Comparison of ENCODE assay signal across 16 mouse cellular contexts in genomic region chr10:79740863-79741262, GRCm38 (mm10). TPM values are rescaled to one million over a fixed set of nuclear protein-coding genes. Genes with fewer than 3 reads are reported as not detected.
DNase-seq lines count a peak whose midpoint lies in the region; ATAC-seq and TF ChIP-seq lines count a peak whose summit lies in the region.
"Had no signal": no experiment of that assay in that cellular context is flagged by ENCODE, and none has a peak within 500 bp of the region (broad histone marks: within the 10 kb centered on the region; RNA-seq: fewer than 3 reads in every experiment).

No protein-coding gene starts in this region.

- H3K9me3 ChIP-seq in hindbrain, embryonic 11.5 days (ENCODE audit: control insufficient read depth, low read length), result no peaks in the 10 kb centered on the region
- peaks cover 38% of the 10 kb centered on the region for H3K9me3 ChIP-seq in hindbrain, embryonic 13.5 days
- H3K9me3 ChIP-seq in lung, embryonic 14.5 days (ENCODE audit: low read depth, low read length), result peaks cover 51% of the 10 kb centered on the region

- no peak for DNase-seq in cerebellum, adult 2 months
- peak; percentile 43 for DNase-seq in hindbrain, embryonic 11.5 days (ENCODE audit: low spot score)
- DNase-seq in lung, embryonic 14.5 days, result no peak
- DNase-seq in lung, postnatal 4 days, result no peak
- no peak for DNase-seq in brain, embryonic 14.5 days (ENCODE audit: low read depth)
- no peak for DNase-seq in right cerebral cortex, postnatal 36 days (ENCODE audit: low spot score in 2 of 2)
- DNase-seq: adrenal gland, adult 2 months had no signal

- peaks cover 34% of the 10 kb centered on the region for H3K36me3 ChIP-seq in hindbrain, embryonic 11.5 days (ENCODE audit: control insufficient read depth, insufficient read depth, low read length)
- peaks cover 87% of the 10 kb centered on the region for H3K36me3 ChIP-seq in hindbrain, embryonic 13.5 days
- H3K36me3 ChIP-seq in lung, embryonic 14.5 days (ENCODE audit: insufficient read depth), result peaks cover 80% of the 10 kb centered on the region

- peak; percentile 24; the same call in 1 of the 2 replicates for TF ChIP-seq CTCF in cerebellum, adult 2 months (IDR thresholded peaks at IDR 0.05; ENCODE audit: borderline replicate concordance, insufficient read depth, low read depth, low read length)
- peak; percentile 29 for TF ChIP-seq CTCF in lung, embryonic 14.5 days (IDR thresholded peaks at IDR 0.05; ENCODE audit: low read depth)
- TF ChIP-seq CTCF in brain, embryonic 14.5 days (IDR thresholded peaks at IDR 0.05; ENCODE audit: borderline replicate concordance, extremely low read depth, insufficient read depth, insufficient read length), result peak; percentile 37

- no peak overlapping the region for H3K9ac ChIP-seq in hindbrain, embryonic 11.5 days (ENCODE audit: low read depth, low read length)
- no peak overlapping the region for H3K9ac ChIP-seq in hindbrain, embryonic 13.5 days
- no peak overlapping the region for H3K9ac ChIP-seq in lung, embryonic 14.5 days
- H3K9ac ChIP-seq: embryonic facial prominence, embryonic 13.5 days; heart, embryonic 13.5 days; lung, embryonic 15.5 days; stomach, embryonic 15.5 days had no signal

- TF ChIP-seq POLR2A in cerebellum, adult 2 months (IDR thresholded peaks at IDR 0.05; ENCODE audit: borderline replicate concordance, insufficient read depth, low read length), result no peak
- TF ChIP-seq POLR2A in brain, embryonic 14.5 days (IDR thresholded peaks at IDR 0.05; ENCODE audit: borderline replicate concordance, extremely low read depth, insufficient read depth, insufficient read length, poor library complexity, severe bottlenecking), result no peak

- H3K27me3 ChIP-seq in cerebellum, adult 2 months (ENCODE audit: control insufficient read depth, insufficient read depth, low read length), result no peaks in the 10 kb centered on the region
- no peaks in the 10 kb centered on the region; the same call in 1 of the 2 replicates for H3K27me3 ChIP-seq in hindbrain, embryonic 11.5 days (ENCODE audit: control insufficient read depth, insufficient read depth, low read length)
- H3K27me3 ChIP-seq in hindbrain, embryonic 13.5 days, result peaks cover 9% of the 10 kb centered on the region
- no peaks in the 10 kb centered on the region for H3K27me3 ChIP-seq in lung, embryonic 14.5 days (ENCODE audit: insufficient read depth, low read length)
- H3K27me3 ChIP-seq: CH12.LX; lung, embryonic 15.5 days; stomach, embryonic 15.5 days had no signal

- peaks cover 29% of the 10 kb centered on the region for H3K4me1 ChIP-seq in cerebellum, adult 2 months (ENCODE audit: control insufficient read depth, insufficient read depth, low read length)
- no peaks in the 10 kb centered on the region for H3K4me1 ChIP-seq in hindbrain, embryonic 11.5 days (replicated peaks; ENCODE audit: control insufficient read depth, insufficient read depth, low read length)
- peaks cover 9% of the 10 kb centered on the region for H3K4me1 ChIP-seq in hindbrain, embryonic 13.5 days (replicated peaks)
- H3K4me1 ChIP-seq in lung, embryonic 14.5 days (ENCODE audit: insufficient read depth), result no peaks in the 10 kb centered on the region

- no peak for ATAC-seq in cerebellum, adult (ENCODE audit: insufficient number of reproducible peaks, low FRiP score, low TSS enrichment)
- 0 out of 2 replicates have a peak, but pooled peaks have one; percentile 6 for ATAC-seq in hindbrain, embryonic 11.5 days (ENCODE audit: low FRiP score)
- no peak for ATAC-seq in hindbrain, embryonic 13.5 days (ENCODE audit: low FRiP score)
- ATAC-seq in lung, embryonic 14.5 days (ENCODE audit: insufficient read depth), result no peak

- H3K27ac ChIP-seq in cerebellum, adult 2 months (ENCODE audit: insufficient read depth, low read length), result no peak overlapping the region
- no peak overlapping the region for H3K27ac ChIP-seq in hindbrain, embryonic 11.5 days (ENCODE audit: low read depth, low read length)
- H3K27ac ChIP-seq in hindbrain, embryonic 13.5 days, result no peak overlapping the region
- H3K27ac ChIP-seq in lung, embryonic 14.5 days (ENCODE audit: low read depth), result no peak overlapping the region
- H3K27ac ChIP-seq: embryonic facial prominence, embryonic 13.5 days; forebrain, embryonic 10.5 days; heart, embryonic 13.5 days; lung, embryonic 15.5 days; stomach, embryonic 15.5 days had no signal

- no peak overlapping the region for H3K4me2 ChIP-seq in hindbrain, embryonic 11.5 days (replicated peaks; ENCODE audit: low read depth, low read length)
- no peak overlapping the region for H3K4me2 ChIP-seq in hindbrain, embryonic 13.5 days
- no peak overlapping the region for H3K4me2 ChIP-seq in lung, embryonic 14.5 days
- H3K4me2 ChIP-seq: embryonic facial prominence, embryonic 13.5 days; heart, embryonic 13.5 days; lung, embryonic 15.5 days; stomach, embryonic 15.5 days had no signal

- 54% methylated on average over 11 of the region's 11 CpGs for WGBS in cerebellum, adult 2 months
- WGBS in hindbrain, embryonic 11.5 days, result 70% methylated on average over 11 of the region's 11 CpGs
- WGBS in hindbrain, embryonic 13.5 days, result 49% methylated on average over 11 of the region's 11 CpGs
- WGBS in lung, embryonic 14.5 days, result 75% methylated on average over 11 of the region's 11 CpGs

- no peak overlapping the region for H3K4me3 ChIP-seq in cerebellum, adult 2 months (replicated peaks; ENCODE audit: insufficient read depth, low read depth, low read length)
- H3K4me3 ChIP-seq in hindbrain, embryonic 11.5 days (ENCODE audit: low read depth, low read length), result no peak overlapping the region
- no peak overlapping the region for H3K4me3 ChIP-seq in hindbrain, embryonic 13.5 days
- H3K4me3 ChIP-seq in lung, embryonic 14.5 days (ENCODE audit: low read depth, low read length), result no peak overlapping the region
- H3K4me3 ChIP-seq: embryonic facial prominence, embryonic 13.5 days; forebrain, embryonic 10.5 days; heart, embryonic 13.5 days; lung, embryonic 15.5 days; stomach, embryonic 15.5 days had no signal

RNA-seq across cellular contexts. Expression of gene Polrmt, which starts 5.5 kb away (rescaled TPM):
- 74.7 and 80.4 TPM in 2 replicates for polyA plus RNA-seq in cerebellum, adult 2 months (2012; rRNA removed)
- 23.5 and 26.8 TPM in 2 replicates for polyA plus RNA-seq in hindbrain, embryonic 11.5 days (2014; fragmentation: Nextera tagmentation; extraction: Ambion mirVana)
- 37.1 and 42.4 TPM in 2 replicates for polyA plus RNA-seq in hindbrain, embryonic 13.5 days (2015; fragmentation: Nextera tagmentation; extraction: Ambion mirVana)
- 44.2 and 44.6 TPM in 2 replicates for polyA plus RNA-seq in lung, embryonic 14.5 days (2014; fragmentation: Nextera tagmentation; extraction: Ambion mirVana)
- polyA plus RNA-seq in brain, embryonic 14.5 days (2012; rRNA removed), result 63.0 and 81.6 TPM in 2 replicates

RNA-seq across cellular contexts. Expression of gene Fgf22, which starts 14.0 kb away (rescaled TPM):
- polyA plus RNA-seq in cerebellum, adult 2 months (2012; rRNA removed), result 10.6 and 11.1 TPM in 2 replicates
- polyA plus RNA-seq in hindbrain, embryonic 11.5 days (2014; fragmentation: Nextera tagmentation; extraction: Ambion mirVana), result 0.18 and 0.48 TPM in 2 replicates
- polyA plus RNA-seq in hindbrain, embryonic 13.5 days (2015; fragmentation: Nextera tagmentation; extraction: Ambion mirVana), result 1.00 and 2.1 TPM in 2 replicates
- polyA plus RNA-seq in lung, embryonic 14.5 days (2014; fragmentation: Nextera tagmentation; extraction: Ambion mirVana), result 0.30 and 0.41 TPM in 2 replicates
- polyA plus RNA-seq in brain, embryonic 14.5 days (2012; rRNA removed), result 0.28 and 0.74 TPM in 2 replicates
- polyA plus RNA-seq: heart, embryonic 13.5 days had no signal

RNA-seq across cellular contexts. Expression of gene Hcn2, which starts 24.4 kb away (rescaled TPM):
- polyA plus RNA-seq in cerebellum, adult 2 months (2012; rRNA removed), result 227 and 270 TPM in 2 replicates
- 0.15 and 0.20 TPM in 2 replicates for polyA plus RNA-seq in hindbrain, embryonic 11.5 days (2014; fragmentation: Nextera tagmentation; extraction: Ambion mirVana)
- 0.43 and 0.64 TPM in 2 replicates for polyA plus RNA-seq in hindbrain, embryonic 13.5 days (2015; fragmentation: Nextera tagmentation; extraction: Ambion mirVana)
- polyA plus RNA-seq in lung, embryonic 14.5 days (2014; fragmentation: Nextera tagmentation; extraction: Ambion mirVana), result 0.14 TPM in 1 of 2 replicates, not detected in the other
- polyA plus RNA-seq in brain, embryonic 14.5 days (2012; rRNA removed), result 8.3 and 16.1 TPM in 2 replicates
- polyA plus RNA-seq: forebrain, embryonic 10.5 days; limb, embryonic 11.5 days had no signal

RNA-seq across cellular contexts. Expression of gene Rnf126, which starts 25.9 kb away (rescaled TPM):
- polyA plus RNA-seq in cerebellum, adult 2 months (2012; rRNA removed), result 126 and 127 TPM in 2 replicates
- 79.4 and 80.5 TPM in 2 replicates for polyA plus RNA-seq in hindbrain, embryonic 11.5 days (2014; fragmentation: Nextera tagmentation; extraction: Ambion mirVana)
- 87.9 and 90.7 TPM in 2 replicates for polyA plus RNA-seq in hindbrain, embryonic 13.5 days (2015; fragmentation: Nextera tagmentation; extraction: Ambion mirVana)
- polyA plus RNA-seq in lung, embryonic 14.5 days (2014; fragmentation: Nextera tagmentation; extraction: Ambion mirVana), result 107 and 123 TPM in 2 replicates
- polyA plus RNA-seq in brain, embryonic 14.5 days (2012; rRNA removed), result 157 and 182 TPM in 2 replicates

RNA-seq across cellular contexts. Expression of gene Fstl3, which starts 36.2 kb away (rescaled TPM):
- polyA plus RNA-seq in cerebellum, adult 2 months (2012; rRNA removed), result 2.2 and 2.5 TPM in 2 replicates
- polyA plus RNA-seq in hindbrain, embryonic 11.5 days (2014; fragmentation: Nextera tagmentation; extraction: Ambion mirVana), result 1.5 TPM in 2 replicates
- 1.3 and 1.4 TPM in 2 replicates for polyA plus RNA-seq in hindbrain, embryonic 13.5 days (2015; fragmentation: Nextera tagmentation; extraction: Ambion mirVana)
- polyA plus RNA-seq in lung, embryonic 14.5 days (2014; fragmentation: Nextera tagmentation; extraction: Ambion mirVana), result 12.2 and 12.4 TPM in 2 replicates
- 1.7 and 2.2 TPM in 2 replicates for polyA plus RNA-seq in brain, embryonic 14.5 days (2012; rRNA removed)

Comparison
In these comparisons a context has a peak if more than half of its experiments do, and no peak if none do; other contexts are left out.
1. RNA of gene Hcn2, which starts 24.4 kb away (polyA plus RNA-seq): 227 to 270 TPM in cerebellum, adult 2 months; 8.3 to 16.1 TPM in brain, embryonic 14.5 days, 0.43 to 0.64 TPM in hindbrain, embryonic 13.5 days, 0.15 to 0.20 TPM in hindbrain, embryonic 11.5 days and 0.14 TPM in lung, embryonic 14.5 days; every median in the first group is over 10 times any median in the second.
2. Peak in every context shown above with its lines, with median percentiles within 50 percentile points of each other: CTCF ChIP-seq.